Mouse (Mus musculus) adrenal gland, postnatal 36 days (tissue): Measurements from ENCODE around the gene Dda1. TPM values are rescaled to one million over a fixed set of nuclear protein-coding genes. Genes with fewer than 3 reads are reported as not detected.

ENCODE experiments used
- DNase-seq, 2 experiments: peaks; one replicate each; pipeline ENCODE4 v3.0.0; 2021; ENCODE audit warnings: mixed read lengths in 1 of 2
- total RNA-seq, 2 experiments: library from RNA; stranded (reverse); gene quantifications; 2 replicates each; pipeline ENCODE4 v1.2.3; 2021

The Dda1 gene
- total RNA-seq, 2 experiments from 2014 or later = 57.7 to 62.3 TPM

GRCm38 (mm10) chr8:71495039-71495438 is 26.0 kb downstream of the Dda1 start:
- DNase-seq = peak; percentile 90 to 93

DNA sequence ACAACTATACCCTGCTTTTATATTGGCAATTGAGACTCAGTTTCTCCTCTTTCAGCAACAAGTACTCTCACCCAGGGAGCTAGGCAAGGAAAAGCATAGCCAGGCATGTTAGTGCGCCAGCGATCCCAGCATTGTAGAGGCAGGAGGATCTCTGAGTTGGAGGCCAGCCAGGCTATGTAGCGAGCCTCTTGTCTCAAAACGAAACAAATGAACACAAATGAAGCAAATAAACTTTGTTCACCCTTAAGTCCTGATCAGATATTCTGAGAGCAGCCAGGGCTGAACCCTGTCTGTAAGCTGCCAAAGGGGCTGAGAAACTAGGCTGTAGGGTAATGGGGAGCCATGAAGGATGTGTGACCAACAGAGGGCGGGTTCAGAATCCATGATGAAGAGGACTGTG is 26.8 kb downstream of the Dda1 start:
- DNase-seq = no peak

GRCm38 (mm10) chr8:71496481-71496880 is 27.5 kb downstream of the Dda1 start:
- DNase-seq = peak; percentile 99

- DNase-seq = no peak
Observed at GRCm38 (mm10) chr8:71497077-71497645, 28.2 kb downstream of the Dda1 start.

DNA sequence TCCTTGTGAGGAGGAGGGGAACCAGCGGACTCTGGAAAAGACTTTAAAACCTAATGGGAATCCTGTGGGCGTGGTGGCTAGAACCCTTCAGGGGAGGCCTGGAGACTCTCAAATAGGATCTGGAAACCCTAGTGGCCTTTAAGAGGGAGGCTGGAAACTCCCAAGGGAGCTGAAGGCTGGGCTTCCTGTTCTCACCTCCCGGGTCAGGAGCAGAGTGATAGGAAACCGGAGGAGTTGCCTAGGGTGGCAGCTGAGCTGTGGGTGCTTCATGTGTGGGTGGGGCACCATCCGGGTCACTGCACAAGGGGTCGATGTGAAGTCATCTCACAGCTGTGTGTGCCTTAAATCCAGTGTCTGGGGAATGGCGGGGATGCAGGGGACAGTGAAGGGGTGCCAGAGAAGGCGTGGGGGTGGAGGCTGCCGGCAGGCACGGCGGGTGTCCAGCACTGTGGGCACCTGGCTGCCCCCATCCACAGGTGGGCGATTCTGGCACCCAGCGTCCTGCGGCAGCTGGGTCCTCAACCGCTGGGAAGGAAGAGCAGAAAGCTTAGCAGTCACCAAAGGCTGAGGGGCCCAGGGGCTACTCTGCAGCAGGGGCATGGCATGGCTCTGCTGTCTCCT is 29.0 kb downstream of the Dda1 start:
- peak; percentile 56 to 67 for DNase-seq

GRCm38 (mm10) chr8:71498816-71499690 is 30.1 kb downstream of the Dda1 start:
- DNase-seq = peak; percentile 43 to 71

DNA sequence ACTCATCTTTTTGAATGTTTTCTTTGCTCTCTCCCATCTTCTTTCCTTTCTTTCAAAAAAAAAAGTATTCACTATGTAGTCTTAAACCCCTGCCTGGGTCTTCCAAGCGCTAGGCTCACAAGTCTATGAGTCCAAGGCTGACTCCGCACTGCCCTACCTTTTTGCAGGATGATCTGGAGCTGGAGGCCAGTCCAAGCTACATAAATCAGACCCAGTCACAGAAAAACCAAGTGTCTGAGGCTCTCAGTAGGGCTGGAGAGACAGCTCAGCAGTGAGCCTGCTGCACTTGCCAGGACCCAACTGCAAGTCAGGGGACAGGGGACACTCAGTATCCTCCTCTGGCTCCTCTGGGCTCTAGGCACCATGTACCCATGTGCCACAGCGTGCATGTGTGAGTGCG is 35.4 kb downstream of the Dda1 start:
- DNase-seq = no peak

GRCm38 (mm10) chr8:71505326-71505725 is 36.3 kb downstream of the Dda1 start:
- no peak for DNase-seq

- DNase-seq = peak; percentile 67 to 69
Observed at GRCm38 (mm10) chr8:71505979-71506378, 37.0 kb downstream of the Dda1 start.

DNA sequence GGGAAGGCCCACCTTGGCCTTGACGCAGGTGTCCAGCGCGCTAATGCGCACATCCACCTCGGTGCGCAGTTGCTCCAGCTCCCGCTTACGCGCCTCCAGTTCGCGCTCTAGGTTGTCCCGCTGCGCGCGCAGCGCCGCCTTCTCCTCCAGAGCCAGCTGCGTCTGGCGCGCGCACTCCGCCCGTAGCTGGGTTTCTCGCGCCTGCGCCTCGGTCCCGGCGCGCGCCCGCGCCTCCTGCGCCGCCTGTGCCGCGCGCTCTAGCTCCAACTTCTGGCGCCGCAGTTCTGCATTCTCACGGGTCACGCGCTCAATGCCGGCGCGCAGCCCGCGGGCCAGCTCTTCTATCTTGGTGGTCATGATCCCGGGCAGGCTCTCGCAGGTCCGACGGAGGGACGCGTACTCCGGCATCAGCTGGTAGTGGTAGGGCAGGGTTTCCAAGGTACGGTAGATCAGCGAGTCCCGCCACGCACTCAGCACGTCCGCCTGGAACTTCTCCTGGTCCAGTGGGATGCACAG is 38.6 kb downstream of the Dda1 start:
- DNase-seq = peak; percentile 88 to 90

GRCm38 (mm10) chr8:71509316-71509715 is 40.3 kb downstream of the Dda1 start:
- DNase-seq = no peak

DNA sequence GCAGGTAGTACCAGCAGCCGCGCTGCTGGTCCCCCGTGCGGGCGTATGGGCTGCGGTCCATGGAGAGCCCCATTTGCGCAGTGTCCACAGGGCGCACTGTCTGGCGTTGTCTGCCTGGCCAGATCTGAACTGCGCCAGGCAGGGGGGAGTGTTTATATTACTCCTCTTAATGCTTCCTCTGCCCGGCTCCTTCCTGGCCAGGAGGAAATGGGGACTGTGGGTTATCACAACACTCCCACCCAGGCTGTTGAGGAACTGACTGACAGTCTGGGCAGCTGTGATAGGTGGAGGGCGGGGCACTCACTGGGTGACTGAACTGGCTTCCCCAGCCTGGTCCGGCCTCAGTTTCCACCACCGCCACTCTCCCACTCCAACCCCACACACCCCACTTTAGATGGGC is 42.6 kb downstream of the Dda1 start, which contains the start of gene Plvap:
TSS of gene Plvap (minus strand) at position 109 of the 400 bp plus-strand sequence.
- DNase-seq = peak; percentile 40 to 41

- DNase-seq = peak; percentile 28 to 41
Observed at GRCm38 (mm10) chr8:71513018-71513754, 44.2 kb downstream of the Dda1 start.

- DNase-seq = no peak
Observed at GRCm38 (mm10) chr8:71515043-71515442, 46.0 kb downstream of the Dda1 start.

DNA sequence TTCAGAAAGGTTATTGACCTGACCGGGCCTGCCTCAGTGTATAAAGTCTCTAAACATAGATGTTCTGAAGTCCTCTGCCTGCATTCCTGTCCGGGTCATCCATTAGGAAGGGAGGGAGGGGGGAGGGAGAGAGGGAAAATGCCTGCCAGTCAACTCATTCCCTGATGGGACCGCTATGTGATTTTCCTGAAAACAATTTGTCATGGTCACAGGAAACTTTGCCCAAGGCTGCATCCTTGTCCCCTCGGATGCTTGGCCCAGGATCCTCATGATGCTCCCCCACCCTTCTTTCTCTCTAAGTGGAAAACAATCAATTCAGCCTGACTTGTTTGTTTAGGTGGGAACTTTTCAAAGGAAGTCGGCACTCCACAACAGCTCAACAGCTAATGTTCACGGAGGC is 47.8 kb downstream of the Dda1 start:
- DNase-seq = peak in 1 of 2 experiments; percentile 44

GRCm38 (mm10) chr8:71519037-71519825 is 50.2 kb downstream of the Dda1 start:
- peak; percentile 71 to 81 for DNase-seq

DNA sequence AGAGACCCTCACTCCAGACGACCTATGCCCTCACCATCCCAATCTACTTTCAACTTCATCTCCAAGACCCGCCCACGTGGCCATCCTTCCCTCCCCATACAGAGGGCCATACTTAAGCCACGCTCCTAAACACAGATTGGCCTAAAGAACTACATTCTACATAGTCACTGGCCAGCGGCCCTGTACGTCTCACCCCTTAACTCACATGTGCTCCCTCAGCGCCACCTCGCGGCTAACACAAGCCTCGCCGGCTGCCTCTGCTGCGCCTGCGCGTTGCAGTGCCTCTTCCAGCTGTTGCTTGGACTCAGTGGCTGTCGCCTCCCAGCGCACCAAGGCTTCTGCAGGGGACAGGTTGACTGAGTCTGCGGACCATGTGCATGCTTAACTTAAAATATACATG is 52.6 kb downstream of the Dda1 start:
- peak; percentile 96 for DNase-seq

DNA sequence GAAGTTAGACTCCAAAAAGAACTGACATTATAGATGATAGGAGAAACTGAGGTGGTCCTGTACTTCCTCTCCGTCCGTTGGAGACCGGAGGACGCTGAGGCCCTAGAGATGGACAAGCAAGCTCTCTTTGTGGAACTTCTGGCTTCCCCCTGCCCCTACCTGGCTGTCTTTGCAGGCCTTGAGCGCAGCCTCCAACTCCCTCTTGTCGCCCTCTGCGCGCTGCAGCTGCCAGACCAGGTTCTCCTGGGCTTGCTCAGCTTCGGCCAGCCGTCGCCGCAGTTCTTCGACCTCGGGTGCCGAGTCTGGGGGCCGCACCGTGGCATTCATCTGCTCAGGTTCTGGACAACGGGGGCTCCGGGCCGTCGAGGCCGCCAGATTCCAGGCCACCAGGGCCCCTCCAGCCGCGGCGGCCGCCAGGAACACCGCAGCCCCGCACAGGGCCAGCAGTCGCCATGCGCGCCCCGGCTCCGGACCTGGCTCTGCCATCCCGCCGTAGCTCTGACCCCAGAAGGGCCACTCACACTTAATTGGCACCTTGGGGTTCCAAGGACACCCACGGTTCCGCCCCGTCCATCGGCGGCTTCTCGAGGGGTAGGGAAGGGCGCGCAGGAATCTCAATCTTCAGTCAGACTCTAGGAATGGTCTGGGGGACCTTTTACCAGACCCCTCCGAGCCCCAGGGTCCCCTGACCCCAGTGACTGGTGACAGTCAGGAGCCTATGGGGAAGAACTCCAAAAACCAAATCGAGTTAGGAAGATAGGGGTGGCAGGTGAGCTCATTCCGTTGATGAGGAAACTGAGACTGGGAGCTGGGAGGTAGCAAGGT is 56.4 kb downstream of the Dda1 start, which contains the start of gene Ccdc194:
TSS of gene Ccdc194 (minus strand) at position 486 of the 825 bp plus-strand sequence.
- DNase-seq = no peak
